Mouse (Mus musculus): Measurements from ENCODE around the gene Pigt.

The Pigt gene

GRCm38 (mm10) chr2:164496847-164497690, at the start of gene Pigt:
Gene Pigt, plus strand, starts transcription at chr2:164497520.
- peak; percentile 85 for DNase-seq (ENCODE audit: low spot score)

- no peak for DNase-seq (ENCODE audit: low spot score)
These were observed 49.2 kb upstream of the Pigt start for GRCm38 (mm10) chr2:164448140-164448539.

GRCm38 (mm10) chr2:164448921-164449320, 48.4 kb upstream of the Pigt start:
- DNase-seq (ENCODE audit: low spot score): no peak

GRCm38 (mm10) chr2:164449341-164450042, 47.8 kb upstream of the Pigt start:
- no peak for DNase-seq (ENCODE audit: low spot score)

GRCm38 (mm10) chr2:164452000-164452676, 45.2 kb upstream of the Pigt start:
- no peak for DNase-seq (ENCODE audit: low spot score)

GRCm38 (mm10) chr2:164453047-164453757, 44.1 kb upstream of the Pigt start:
- DNase-seq (ENCODE audit: low spot score): no peak

GRCm38 (mm10) chr2:164453887-164454500, 43.3 kb upstream of the Pigt start:
- no peak for DNase-seq (ENCODE audit: low spot score)

GRCm38 (mm10) chr2:164454846-164455245, 42.5 kb upstream of the Pigt start:
- DNase-seq (ENCODE audit: low spot score): no peak

- DNase-seq (ENCODE audit: low spot score): no peak
These were observed 41.7 kb upstream of the Pigt start for GRCm38 (mm10) chr2:164455421-164456190.

GRCm38 (mm10) chr2:164456413-164456812, 40.9 kb upstream of the Pigt start:
- DNase-seq (ENCODE audit: low spot score): no peak

- peak; percentile 56 for DNase-seq (ENCODE audit: low spot score)
These were observed 40.4 kb upstream of the Pigt start, which contains the start of gene Sys1 for GRCm38 (mm10) chr2:164456864-164457300. Gene Sys1, plus strand, starts transcription at chr2:164456964.

- DNase-seq (ENCODE audit: low spot score): no peak
These were observed 39.4 kb upstream of the Pigt start for GRCm38 (mm10) chr2:164457942-164458341.

- no peak for DNase-seq (ENCODE audit: low spot score)
These were observed 38.8 kb upstream of the Pigt start for GRCm38 (mm10) chr2:164458535-164458934.

GRCm38 (mm10) chr2:164460745-164461551, 36.4 kb upstream of the Pigt start, which contains the start of gene Gm20458:
Gene Gm20458, plus strand, starts transcription at chr2:164460967.
- DNase-seq (ENCODE audit: low spot score): peak; percentile 95

GRCm38 (mm10) chr2:164465161-164465560, 32.2 kb upstream of the Pigt start:
- DNase-seq (ENCODE audit: low spot score): no peak

GRCm38 (mm10) chr2:164466787-164467186, 30.5 kb upstream of the Pigt start:
- no peak for DNase-seq (ENCODE audit: low spot score)

- peak; percentile 50 for DNase-seq (ENCODE audit: low spot score)
These were observed 27.1 kb upstream of the Pigt start for GRCm38 (mm10) chr2:164470254-164470653.

GRCm38 (mm10) chr2:164473624-164474023, 23.7 kb upstream of the Pigt start, which contains the start of gene Trp53tg5:
Gene Trp53tg5, minus strand, starts transcription at chr2:164473724.
- DNase-seq (ENCODE audit: low spot score): no peak

GRCm38 (mm10) chr2:164485681-164486257, 11.6 kb upstream of the Pigt start, which contains the start of gene Dbndd2:
Gene Dbndd2, plus strand, starts transcription at chr2:164486106.
- no peak for DNase-seq (ENCODE audit: low spot score)

All from T-cell, adult 2 months (primary cell).